Mouse (Mus musculus) thymus, adult 18-20 months (tissue): ENCODE results near the gene Cad.

Experiments
- DNase-seq, 2 experiments: peaks; one replicate each; pipeline ENCODE4 v3.0.0; 2022; ENCODE audit warnings: mixed read lengths in 2 of 2

Gene Cad

GRCm38 (mm10) chr5:31071821-31072220, 17.2 kb downstream of the Cad start:
- no peak for DNase-seq

DNA sequence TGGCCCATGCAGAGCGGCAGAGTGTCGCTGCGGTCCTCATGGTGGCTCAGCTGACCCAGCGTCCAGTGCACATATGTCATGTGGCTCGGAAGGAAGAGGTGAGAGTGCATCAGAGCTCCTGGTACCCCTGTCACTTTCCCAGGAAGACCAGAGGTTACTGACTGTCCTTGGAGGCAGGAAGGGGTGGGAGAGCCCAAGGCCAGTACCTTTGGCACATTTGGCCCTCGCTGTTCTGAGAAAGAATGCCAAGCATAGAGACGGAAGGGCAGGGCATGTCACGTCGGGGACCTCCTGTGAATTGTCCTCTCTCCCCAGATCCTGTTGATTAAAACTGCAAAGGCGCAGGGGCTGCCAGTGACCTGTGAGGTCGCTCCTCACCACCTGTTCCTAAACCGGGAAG, 18.6 kb downstream of the Cad start:
- no peak for DNase-seq

DNA sequence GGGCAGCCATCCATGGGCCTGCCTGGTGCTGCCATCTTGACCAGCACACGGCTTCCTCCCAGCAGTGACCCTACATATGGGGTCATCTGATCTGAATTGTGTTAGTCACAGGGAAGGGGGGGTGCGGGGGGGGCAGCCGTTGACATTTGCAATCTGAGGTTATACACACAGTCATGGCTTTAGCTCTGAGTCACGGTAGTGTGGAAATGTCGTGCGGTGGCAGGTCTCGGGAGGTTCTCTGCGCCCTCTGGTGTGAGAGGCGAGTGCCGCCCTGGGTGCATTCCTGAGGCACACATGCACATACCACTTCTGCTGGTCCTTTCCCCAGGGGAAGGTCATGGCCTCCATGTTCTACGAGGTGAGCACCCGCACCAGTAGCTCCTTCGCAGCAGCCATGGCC, 21.8 kb downstream of the Cad start:
- DNase-seq, result no peak

DNA sequence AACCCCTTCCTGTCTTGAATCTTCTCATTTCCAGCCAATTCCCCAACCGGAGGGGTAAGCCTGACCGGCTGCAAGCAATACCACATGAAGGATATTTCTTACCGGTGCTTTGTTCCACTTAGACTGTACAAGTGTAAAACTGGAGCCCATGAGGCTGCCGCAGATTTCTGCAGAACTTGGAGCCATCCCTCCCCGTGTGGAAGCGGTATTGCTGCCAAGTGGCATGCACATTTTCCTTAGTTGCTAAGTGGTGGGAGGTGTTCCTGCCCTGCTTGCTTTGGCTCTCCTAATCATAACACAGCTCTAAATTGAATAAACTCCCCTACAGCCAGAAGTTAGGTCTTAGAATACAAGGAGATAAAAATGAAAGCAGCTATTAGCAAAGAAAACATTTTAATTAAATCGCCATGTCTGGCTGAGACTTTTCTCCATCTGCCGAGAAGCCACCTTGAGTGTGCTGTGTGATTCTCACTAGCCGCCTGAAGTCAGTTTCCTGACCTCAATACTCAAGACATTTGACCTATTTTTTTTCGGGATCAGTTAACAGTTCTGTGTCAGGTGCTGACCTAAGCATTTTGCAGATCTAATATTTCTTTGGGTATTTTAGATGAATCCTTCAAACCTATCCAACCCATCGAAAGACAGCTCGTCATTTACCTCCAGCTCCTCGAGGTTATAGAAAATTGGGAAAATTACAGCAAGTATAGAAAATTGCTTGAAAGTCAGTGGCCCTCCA, 25.6 kb downstream of the Cad start:
- DNase-seq, result no peak

GRCm38 (mm10) chr5:31080795-31081164, 26.2 kb downstream of the Cad start:
- no peak for DNase-seq

- peak in 1 of 2 experiments; percentile 28 for DNase-seq
These were observed 26.8 kb downstream of the Cad start for GRCm38 (mm10) chr5:31081386-31081785.

GRCm38 (mm10) chr5:31082355-31082754, 27.8 kb downstream of the Cad start:
- no peak for DNase-seq

DNA sequence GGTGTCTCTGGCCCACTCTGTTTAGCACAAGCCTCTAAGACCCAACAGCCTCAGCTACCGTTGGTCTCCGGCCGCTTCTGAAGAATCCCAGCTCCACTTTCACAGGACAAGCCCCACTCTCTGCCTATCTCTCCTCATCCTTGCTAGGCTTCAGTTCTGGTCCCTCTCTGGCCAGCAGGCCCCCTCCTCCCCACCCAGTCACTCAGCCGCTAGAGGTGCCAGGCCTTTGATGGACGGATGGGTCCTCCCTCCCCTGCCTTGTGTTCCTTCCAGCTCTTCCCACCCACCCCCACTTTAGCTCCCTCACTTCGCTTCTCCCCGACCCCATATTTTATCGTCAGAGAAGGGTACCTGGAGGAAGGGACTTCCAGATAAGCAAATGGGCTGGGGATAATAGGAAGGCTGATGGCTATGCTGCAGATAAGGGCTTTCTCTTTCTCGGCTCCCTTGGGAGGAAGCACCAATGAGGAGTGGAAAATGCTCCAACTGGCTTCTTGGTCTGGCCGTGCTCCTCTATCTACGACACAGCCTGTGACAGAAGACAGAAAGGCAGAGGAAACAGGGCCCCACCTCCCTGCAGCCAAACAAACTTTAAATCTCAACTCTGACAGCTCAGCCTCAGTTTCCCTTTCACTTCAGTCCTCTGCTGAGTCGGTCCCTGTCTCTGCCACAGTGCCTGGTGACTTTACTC, 28.5 kb downstream of the Cad start:
- DNase-seq, result no peak

DNA sequence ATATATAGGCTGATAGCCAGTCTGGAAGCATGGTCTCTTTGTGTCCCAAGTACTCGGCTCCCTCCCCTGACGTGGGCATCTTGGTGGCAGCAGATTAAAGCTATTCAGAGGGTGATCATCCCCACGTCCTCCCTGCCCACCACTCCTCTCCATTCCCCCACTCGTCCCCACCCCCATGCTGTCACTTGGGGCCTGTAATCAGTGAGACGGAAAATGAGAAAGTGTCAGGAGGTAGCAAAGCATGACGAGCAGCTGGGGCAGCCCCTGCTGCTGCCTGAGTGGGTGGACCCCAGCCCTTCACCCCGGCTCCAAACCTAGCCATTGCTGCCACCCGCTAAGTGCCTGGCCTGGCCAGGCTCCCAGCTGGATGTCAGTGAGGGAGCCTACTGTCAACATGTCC, 29.4 kb downstream of the Cad start:
- no peak for DNase-seq

GRCm38 (mm10) chr5:31086606-31087005, 32.0 kb downstream of the Cad start:
- no peak for DNase-seq

DNA sequence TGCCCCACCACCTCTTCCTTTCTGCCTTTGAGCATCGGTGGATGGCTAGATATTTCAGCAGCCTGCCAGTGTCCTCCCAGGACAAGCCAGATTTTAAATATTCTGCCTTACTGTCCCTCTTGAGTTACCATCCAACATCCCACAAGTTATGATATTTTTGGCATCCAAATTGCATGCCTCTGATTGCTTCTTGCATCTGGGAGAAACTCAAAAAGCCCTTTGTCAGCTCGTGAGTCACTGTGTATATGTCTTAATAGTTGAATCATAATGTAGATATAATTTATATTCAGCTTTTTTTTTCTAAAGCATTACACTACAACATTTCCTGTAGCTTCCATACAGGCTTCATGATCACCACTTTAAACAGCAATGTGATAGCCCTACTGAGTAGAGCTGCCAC, 32.6 kb downstream of the Cad start:
- DNase-seq, result no peak

- no peak for DNase-seq
These were observed 37.8 kb downstream of the Cad start for GRCm38 (mm10) chr5:31092231-31092975.

DNA sequence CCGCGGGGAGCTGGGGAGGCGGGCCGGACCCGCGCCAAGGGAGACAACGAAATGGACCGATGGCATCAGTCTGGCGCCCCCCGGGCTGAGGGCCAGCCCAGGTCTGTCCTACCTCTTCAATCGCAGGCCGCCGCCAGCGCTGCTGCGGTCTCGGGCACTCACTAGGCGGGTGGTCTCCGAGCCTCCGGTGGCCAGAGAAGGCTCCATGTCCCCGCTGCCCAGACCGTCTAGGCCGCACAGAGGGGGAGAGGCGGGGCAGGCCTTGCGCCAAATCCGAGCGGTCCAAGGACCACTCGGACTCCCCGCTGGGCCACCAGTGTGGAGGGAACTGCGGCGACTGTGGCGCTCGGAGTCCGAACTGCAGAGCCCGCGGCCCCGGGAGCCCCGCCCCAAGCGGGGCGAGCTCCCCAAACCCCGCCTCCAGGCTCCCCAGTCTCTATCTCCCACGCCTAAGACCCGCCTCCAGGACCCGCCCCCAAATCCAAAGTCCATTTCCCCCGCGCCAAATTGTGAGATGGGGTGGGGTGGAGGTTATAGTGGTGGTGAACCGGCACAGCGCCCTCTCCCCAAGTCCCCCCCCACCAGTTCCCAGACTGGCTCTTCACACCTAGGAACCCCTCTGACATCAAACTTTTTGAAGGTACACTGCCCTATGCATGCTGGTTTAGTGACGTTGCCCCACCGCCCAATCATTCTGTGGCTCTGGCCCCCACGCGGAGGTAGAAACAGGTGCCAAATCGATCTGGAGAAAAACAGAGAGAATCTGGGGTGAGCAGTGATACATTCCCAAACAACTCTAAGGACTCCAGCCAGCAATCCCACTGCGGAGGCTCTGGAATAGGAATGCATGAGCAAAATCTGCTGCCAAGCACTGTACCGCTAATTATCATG, 38.8 kb downstream of the Cad start:
- DNase-seq, result peak; percentile 23 to 29

DNA sequence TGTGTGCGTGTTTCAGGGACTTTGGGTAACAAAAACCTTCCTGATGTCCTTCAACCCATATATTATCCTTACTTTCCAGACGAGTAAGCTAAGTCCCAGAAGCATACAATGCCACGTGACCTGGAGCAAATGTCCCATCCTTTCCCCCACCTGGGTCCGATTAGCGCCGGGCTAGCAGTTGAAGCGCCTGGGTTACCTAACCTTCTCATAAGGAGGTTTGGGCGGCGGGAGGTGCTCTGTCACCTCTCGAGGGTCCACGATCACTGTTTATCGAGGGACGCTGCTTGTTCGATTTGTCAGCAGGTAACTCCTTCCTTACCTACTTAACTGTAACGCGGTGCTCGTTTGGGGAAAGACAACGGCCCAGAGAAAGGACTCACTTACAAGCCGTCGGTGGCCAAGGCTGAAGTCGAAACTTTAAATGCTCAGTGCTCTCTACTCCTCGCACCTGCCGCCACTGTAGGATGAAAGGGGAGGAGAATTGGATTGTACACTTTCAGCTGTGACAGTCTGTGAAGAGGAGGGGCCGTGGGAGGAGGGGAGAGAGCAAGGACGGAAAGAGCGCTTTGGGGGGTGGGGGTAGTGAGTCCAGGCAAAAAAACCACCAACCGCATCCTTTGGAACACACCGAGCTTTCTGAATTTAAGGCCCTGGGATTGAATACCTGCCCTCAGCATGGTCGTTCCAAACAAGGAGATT, 39.7 kb downstream of the Cad start:
- peak in 1 of 2 experiments; percentile 37 for DNase-seq

GRCm38 (mm10) chr5:31094799-31095691, 40.5 kb downstream of the Cad start:
- peak; percentile 21 to 44 for DNase-seq

DNA sequence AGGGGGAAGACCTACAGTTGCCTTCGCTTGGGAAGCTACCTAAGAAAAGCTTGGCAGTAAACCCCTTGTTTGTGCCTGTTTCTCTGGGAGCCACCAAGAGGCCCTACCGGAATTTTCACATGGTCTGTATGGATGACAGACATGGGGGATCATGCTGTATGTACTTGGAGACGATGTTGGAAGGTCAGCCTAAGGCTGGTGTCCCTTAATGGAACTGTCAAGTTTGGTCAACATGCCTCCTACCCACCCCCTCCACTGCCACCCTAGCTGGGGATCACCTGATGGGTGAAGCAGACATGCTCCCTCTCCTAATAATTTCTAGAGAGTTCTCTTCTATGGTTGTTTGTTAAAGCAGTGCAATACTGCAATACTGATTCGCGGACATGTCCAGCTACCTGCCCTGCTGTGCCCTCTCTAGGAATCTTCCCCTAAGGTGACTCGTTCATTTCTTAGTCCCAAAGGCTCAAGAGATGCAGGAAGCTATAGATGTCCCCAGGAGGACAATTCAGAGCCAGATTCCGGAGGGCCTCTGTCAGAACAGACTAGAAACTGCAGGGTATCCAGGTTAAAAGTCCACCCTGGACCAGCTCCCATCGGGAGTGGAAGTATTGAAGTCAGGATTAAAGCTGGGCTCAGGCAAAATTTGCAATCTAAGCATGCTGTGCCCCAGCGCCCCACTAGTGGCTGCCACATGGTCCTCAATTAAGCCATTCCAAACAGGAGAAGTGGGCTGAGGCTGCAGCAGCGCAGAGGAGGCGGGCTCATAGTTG, 41.3 kb downstream of the Cad start:
- no peak for DNase-seq

DNA sequence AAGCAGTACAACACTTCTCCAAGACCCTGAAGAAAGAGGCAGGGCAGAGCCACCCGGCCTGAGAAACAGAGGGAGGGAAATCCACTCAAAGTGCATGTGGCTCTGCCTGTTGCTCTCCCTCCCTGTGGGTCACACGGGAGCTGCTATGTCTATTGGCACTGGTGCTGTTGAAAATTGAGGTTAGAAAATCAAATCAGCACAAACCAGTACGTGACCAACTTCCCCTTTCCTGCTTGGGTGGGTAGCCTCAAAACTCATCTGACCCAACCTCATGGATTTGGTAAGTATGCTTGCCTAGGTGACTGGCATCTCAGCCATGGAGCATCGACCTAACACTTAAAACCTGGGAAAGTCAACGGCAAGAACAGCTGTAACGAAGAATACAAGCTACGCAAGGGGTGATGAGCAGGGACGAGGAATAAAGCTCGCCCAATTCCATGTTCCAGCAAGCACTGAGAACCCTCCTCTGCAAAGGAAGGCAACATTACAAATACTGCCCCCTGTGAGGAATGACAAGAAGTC, 51.3 kb downstream of the Cad start, which contains the start of gene Dnajc5g:
Gene Dnajc5g, plus strand, starts transcription at position 472 of the 522 bp plus-strand sequence.
- no peak for DNase-seq

DNA sequence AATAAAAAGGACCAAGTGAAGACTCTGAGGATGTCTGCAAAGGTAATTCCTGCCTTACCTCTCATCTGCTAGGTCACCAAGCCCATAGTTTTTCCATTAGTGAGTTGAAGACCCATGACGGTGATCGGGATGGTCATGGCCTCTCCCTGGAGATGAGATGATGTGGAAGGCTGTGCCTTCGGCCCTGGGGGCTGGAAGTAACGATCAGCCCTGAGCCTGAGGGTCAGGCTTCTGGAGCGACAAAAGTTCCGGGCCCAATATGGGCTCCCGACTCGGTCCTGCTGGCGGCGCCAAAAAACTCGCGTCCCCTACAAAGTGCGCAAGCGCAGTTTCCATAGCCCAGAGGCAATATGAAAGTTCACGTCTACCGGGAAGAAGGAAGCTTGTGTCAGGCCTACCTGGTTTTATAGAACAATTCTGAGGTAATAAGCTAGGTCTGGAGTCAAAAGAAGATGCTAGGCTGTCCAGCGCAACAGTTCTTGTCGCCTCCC, 53.5 kb downstream of the Cad start, which contains the start of gene Slc30a3:
Gene Slc30a3, minus strand, starts transcription at position 238 of the 491 bp plus-strand sequence.
- DNase-seq, result no peak

GRCm38 (mm10) chr5:31110781-31111180, 56.2 kb downstream of the Cad start:
- DNase-seq, result no peak

- DNase-seq, result no peak
These were observed 61.8 kb downstream of the Cad start, which contains the start of gene Trim54 for GRCm38 (mm10) chr5:31116354-31116753. Gene Trim54 (plus strand): TSS chr5:31116712.
